Mouse (Mus musculus) heart, postnatal 0 days (tissue): ENCODE results near the gene Tnfsf8. TPM values are rescaled to one million over a fixed set of nuclear protein-coding genes. Genes with fewer than 3 reads are reported as not detected.

Source experiments
- ATAC-seq: fragments of 200-750 bp; cut with Nextera tagmentation; 2 replicates; pipeline ENCODE4 v1.8.0; 2017; ENCODE audit warnings: low read depth, moderate number of reproducible peaks, moderate library complexity; ENCODE audit not compliant: insufficient read depth
- DNase-seq: peaks from one replicate; pipeline ENCODE4 v3.0.0-alpha.2; 2016; ENCODE audit warnings: low spot score
- H3K27ac ChIP-seq: fragments of 300-500 bp; sonication (generic); 2 replicates; pipeline ENCODE4 v1.5.1; 2014; ENCODE audit warnings: low read depth, mild to moderate bottlenecking
- H3K27me3 ChIP-seq: fragments of 300-500 bp; sonication (generic); 2 replicates; pipeline ENCODE4 v1.6.1; 2014; ENCODE audit warnings: low read length, mixed read lengths; ENCODE audit not compliant: control insufficient read depth, insufficient read depth
- H3K36me3 ChIP-seq: fragments of 300-500 bp; sonication (generic); replicated peaks from 2 replicates; pipeline ENCODE4 v1.6.1; 2014; ENCODE audit warnings: low read length, mixed read lengths; ENCODE audit not compliant: control insufficient read depth, insufficient read depth
- H3K4me1 ChIP-seq: fragments of 300-500 bp; sonication (generic); 2 replicates; pipeline ENCODE4 v1.6.1; 2014; ENCODE audit warnings: antibody characterized with exemption; ENCODE audit not compliant: control insufficient read depth, insufficient read depth
- H3K4me2 ChIP-seq: fragments of 300-500 bp; sonication (generic); 2 replicates; pipeline ENCODE4 v1.6.1; 2014; ENCODE audit warnings: low read depth, mild to moderate bottlenecking, low read length, moderate library complexity
- H3K4me3 ChIP-seq: fragments of 300-500 bp; sonication (generic); 2 replicates; pipeline ENCODE4 v1.5.1; 2014; ENCODE audit warnings: low read depth, low read length
- H3K9ac ChIP-seq: fragments of 300-500 bp; sonication (generic); replicated peaks from 2 replicates; pipeline ENCODE4 v1.6.1; 2014; ENCODE audit warnings: low read depth, low read length, mixed read lengths
- H3K9me3 ChIP-seq: fragments of 300-500 bp; sonication (generic); replicated peaks from 2 replicates; pipeline ENCODE4 v1.6.1; 2016; ENCODE audit warnings: low read length; ENCODE audit not compliant: control insufficient read depth
- CTCF ChIP-seq: IDR thresholded peaks from 2 replicates; pipeline ENCODE4 v1.5.1; 2016; ENCODE audit warnings: antibody characterized with exemption, control low read depth, low read depth
- EP300 ChIP-seq: IDR thresholded peaks from 2 replicates; pipeline ENCODE4 v1.6.1; 2016; ENCODE audit warnings: antibody characterized with exemption, low read depth
- WGBS: fragments of 180-500 bp; shearing (Covaris S2); extraction: QIAGEN DNeasy Blood & Tissue Kit; methylation state at CpG from one replicate; pipeline ENCODE4 v1.1.7; 2014; 5-methylcytosine and 5-hydroxymethylcytosine counted together
- polyA plus RNA-seq: library from polyadenylated mRNA; unstranded; fragments of >200 nt; fragmentation: Nextera tagmentation; extraction: Ambion mirVana; gene quantifications from 2 replicates; pipeline ENCODE4 v1.2.1, GENCODE M21; 2015
- total RNA-seq: library from RNA; depleted of rRNA; stranded (reverse); fragments of >200 nt; gene quantifications from 2 replicates; pipeline ENCODE4 v1.2.3, GENCODE M21; 2014; ENCODE audit warnings: low replicate concordance; rRNA removed

Gene Tnfsf8
- total and polyA plus RNA-seq, 2 experiments from 2014 or later, result not detected

DNA sequence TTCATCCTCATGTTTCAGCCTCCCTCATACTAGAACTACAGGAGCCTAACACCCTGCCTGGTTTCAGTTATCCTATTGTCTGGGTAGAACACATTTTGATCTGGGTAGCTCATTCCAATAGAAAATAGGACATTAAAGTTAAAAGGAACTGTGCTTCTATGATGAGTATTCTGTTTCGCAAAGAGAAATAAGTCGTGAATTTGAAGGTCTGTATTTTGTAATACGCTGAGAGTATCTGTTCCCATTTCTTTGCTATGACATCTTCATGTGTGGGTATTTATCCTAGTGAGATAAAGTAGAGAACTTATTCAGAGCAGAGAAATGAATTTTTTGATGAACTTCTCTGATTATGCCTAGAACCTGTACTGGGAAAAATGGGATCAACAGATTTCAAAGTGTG is 68.8 kb downstream of the Tnfsf8 start:
- Histone ChIP-seq H3K4me2 (no peak overlapping the region), H3K4me3 (no peak overlapping the region), H3K27me3 (no peaks in the 10 kb centered on the region), H3K27ac (no peak overlapping the region), H3K36me3 (no peaks in the 10 kb centered on the region), H3K4me1 (no peaks in the 10 kb centered on the region), H3K9me3 (no peaks in the 10 kb centered on the region), H3K9ac (no peak overlapping the region)
- no peak for DNase-seq
- TF ChIP-seq CTCF (no peak), EP300 (no peak)
- 85% methylated on average over 3 of the region's 3 CpGs for WGBS
- ATAC-seq, result no peak

DNA sequence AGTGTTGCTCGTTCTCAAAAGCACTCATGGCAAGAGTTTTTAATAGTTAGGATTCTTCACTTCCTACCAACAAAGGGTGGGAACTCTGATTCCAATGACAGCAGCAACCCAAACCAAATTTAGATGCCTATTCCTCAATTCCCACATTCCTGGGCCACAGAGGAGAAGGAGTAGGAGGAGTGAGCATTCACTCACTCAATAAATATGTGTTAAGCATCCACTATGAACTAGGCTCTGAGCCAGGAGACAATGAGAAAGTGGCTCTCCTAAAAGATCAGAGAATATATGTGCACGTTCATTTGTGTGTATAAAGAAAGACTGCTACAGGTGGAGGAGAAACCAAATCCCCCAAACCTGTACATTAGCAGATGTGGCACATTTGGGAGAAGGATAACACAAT is 75.7 kb downstream of the Tnfsf8 start:
- Histone ChIP-seq H3K9me3 (no peaks in the 10 kb centered on the region), H3K4me3 (no peak overlapping the region), H3K27me3 (no peaks in the 10 kb centered on the region), H3K36me3 (no peaks in the 10 kb centered on the region), H3K4me2 (no peak overlapping the region), H3K27ac (no peak overlapping the region), H3K4me1 (no peaks in the 10 kb centered on the region), H3K9ac (no peak overlapping the region)
- 34% methylated on average over 2 of the region's 2 CpGs for WGBS
- no peak for TF ChIP-seq CTCF
- TF ChIP-seq EP300, result no peak
- DNase-seq, result no peak
- no peak for ATAC-seq

DNA sequence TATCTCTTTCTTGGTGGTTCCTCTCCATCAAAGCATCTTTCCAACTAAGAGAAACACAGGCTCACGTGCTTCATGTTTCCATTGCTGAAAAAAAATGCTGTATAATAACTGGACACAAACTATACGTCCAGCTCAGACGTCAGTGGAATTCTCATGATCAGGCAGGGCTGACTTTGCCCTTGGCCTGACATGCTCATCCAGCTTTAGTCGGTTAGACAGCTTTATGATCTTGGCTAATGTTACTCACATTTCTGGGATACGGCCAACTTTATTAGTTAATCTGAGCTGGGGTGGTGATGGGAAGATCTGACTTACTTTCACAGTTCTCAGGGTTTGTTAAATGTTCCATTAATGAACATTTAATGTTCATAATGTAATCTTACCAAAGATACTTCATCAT is 77.3 kb downstream of the Tnfsf8 start:
- 56% methylated on average over 5 of the region's 5 CpGs for WGBS

DNA sequence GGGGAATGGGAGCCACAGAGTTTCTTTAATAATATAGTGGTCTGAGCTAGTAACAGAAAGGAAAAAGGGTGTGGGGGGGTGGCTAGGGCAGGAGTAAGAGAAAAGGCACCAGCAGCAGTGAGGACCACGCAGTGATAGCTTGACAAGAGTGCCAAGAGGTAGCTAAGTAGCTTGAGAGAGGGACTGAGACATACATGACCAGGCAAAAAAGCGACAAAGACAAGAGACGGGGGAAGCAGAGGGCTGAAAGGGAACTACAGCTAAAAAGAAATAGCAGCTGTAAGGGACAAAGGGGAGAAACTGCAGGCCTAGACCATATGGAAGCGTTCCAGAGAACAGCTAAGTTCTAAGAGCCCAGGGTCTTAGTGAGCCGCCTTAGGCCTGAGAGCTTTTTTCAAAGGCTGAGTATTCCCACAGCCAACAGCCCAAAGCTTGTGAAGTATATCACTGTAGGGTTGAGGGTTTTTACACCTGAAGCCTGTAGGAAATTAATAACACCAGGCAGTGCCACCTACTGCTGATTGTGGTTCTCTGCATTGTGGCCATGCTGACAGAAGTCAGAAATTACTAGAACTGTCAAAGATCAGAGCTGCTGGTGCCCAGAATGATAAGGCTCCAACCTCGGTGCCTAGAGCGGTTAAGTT is 78.1 kb downstream of the Tnfsf8 start:
- 69% methylated on average over 7 of the region's 7 CpGs for WGBS
- no peak overlapping the region for H3K27ac ChIP-seq
- no peaks in the 10 kb centered on the region for H3K36me3 ChIP-seq
- no peaks in the 10 kb centered on the region for H3K27me3 ChIP-seq
- H3K4me1 ChIP-seq, result no peaks in the 10 kb centered on the region
- DNase-seq (no peak), ATAC-seq (no peak)
- H3K9me3 ChIP-seq, result no peaks in the 10 kb centered on the region
- H3K4me2 ChIP-seq, result no peak overlapping the region
- no peak for TF ChIP-seq EP300
- TF ChIP-seq CTCF, result peak; percentile 35
- no peak overlapping the region for H3K4me3 ChIP-seq
- H3K9ac ChIP-seq, result no peak overlapping the region

More for the DNA sequence above, 77.3 kb downstream of the Tnfsf8 start:
- H3K4me1 ChIP-seq, result no peaks in the 10 kb centered on the region
- no peak overlapping the region for H3K4me3 ChIP-seq
- no peaks in the 10 kb centered on the region for H3K27me3 ChIP-seq
- no peak overlapping the region for H3K9ac ChIP-seq
- DNase-seq (no peak), ATAC-seq (no peak)
- no peak overlapping the region for H3K4me2 ChIP-seq
- no peak overlapping the region for H3K27ac ChIP-seq
- TF ChIP-seq CTCF (no peak), EP300 (no peak)
- H3K36me3 ChIP-seq, result no peaks in the 10 kb centered on the region
- H3K9me3 ChIP-seq, result no peaks in the 10 kb centered on the region

Other genes starting within 250 kb of the Tnfsf8 start
- gene Tex48, start 238.9 kb downstream of the Tnfsf8 start, total RNA-seq, result not detected in 2 replicates
- not detected in 2 replicates for gene Tex48, start 238.9 kb downstream of the Tnfsf8 start, polyA plus RNA-seq
- not detected in 2 replicates for gene Gm11214, start 198.0 kb downstream of the Tnfsf8 start, total RNA-seq
- gene Gm11214, start 198.0 kb downstream of the Tnfsf8 start, polyA plus RNA-seq, result not detected in 2 replicates
- not detected in 2 replicates for gene Tnfsf15, start 116.2 kb downstream of the Tnfsf8 start, total RNA-seq
- gene Tnfsf15, start 116.2 kb downstream of the Tnfsf8 start, polyA plus RNA-seq, result 0.03 TPM in 1 of 2 replicates, not detected in the other
- gene Tnc, start 185.7 kb upstream of the Tnfsf8 start, total RNA-seq, result 30.4 and 39.1 TPM in 2 replicates
- gene Tnc, start 185.7 kb upstream of the Tnfsf8 start, polyA plus RNA-seq, result 4.6 and 4.8 TPM in 2 replicates